ENCODE assay signal across 10 mouse cellular contexts in genomic region chr11:59385123-59385522, GRCm38 (mm10). TPM values are rescaled to one million over a fixed set of nuclear protein-coding genes. Genes with fewer than 3 reads are reported as not detected.
A peak's percentile ranks its signal among the peaks of the same experiment; 100 is the strongest.
DNase-seq lines count a peak whose midpoint lies in the region; ATAC-seq and TF ChIP-seq lines count a peak whose summit lies in the region.
"Had no signal": no experiment of that assay in that cellular context is flagged by ENCODE, and none has a peak within 500 bp of the region (broad histone marks: within the 10 kb centered on the region; RNA-seq: fewer than 3 reads in every experiment).

No protein-coding gene starts in this region.

- H3K27me3 ChIP-seq in heart, embryonic 10.5 days (ENCODE audit: insufficient read depth, poor library complexity, severe bottlenecking), result no peaks in the 10 kb centered on the region
- no peaks in the 10 kb centered on the region for H3K27me3 ChIP-seq in lung, postnatal 0 days (replicated peaks; ENCODE audit: insufficient read depth, low read length)

- H3K4me3 ChIP-seq in heart, embryonic 10.5 days, result peak overlapping the region; percentile 9; the same call in 1 of the 2 replicates
- H3K4me3 ChIP-seq in lung, postnatal 0 days (ENCODE audit: low read depth, low read length), result no peak overlapping the region
- no peak overlapping the region for H3K4me3 ChIP-seq in lung, adult 2 months (replicated peaks; ENCODE audit: extremely low read depth, low read depth, low read length)
- H3K4me3 ChIP-seq in embryonic fibroblast, embryonic 13.5 days (ENCODE audit: insufficient read depth, low read length), result no peak overlapping the region
- H3K4me3 ChIP-seq: limb, embryonic 12.5 days had no signal

- H3K27ac ChIP-seq in heart, embryonic 10.5 days, result peak overlapping the region; percentile 82
- H3K27ac ChIP-seq in lung, postnatal 0 days (ENCODE audit: low read length), result no peak overlapping the region
- H3K27ac ChIP-seq in embryonic fibroblast, embryonic 13.5 days (ENCODE audit: insufficient read depth, low read length), result peak overlapping the region; percentile 28

- no peak for TF ChIP-seq CTCF in lung, postnatal 0 days (IDR thresholded peaks at IDR 0.05)
- no peak for TF ChIP-seq CTCF in lung, adult 2 months (IDR thresholded peaks at IDR 0.05; ENCODE audit: insufficient read depth, low read length)
- no peak for TF ChIP-seq CTCF in embryonic fibroblast, embryonic 13.5 days (IDR thresholded peaks at IDR 0.05; ENCODE audit: borderline replicate concordance, insufficient read depth, low read length)

- H3K9me3 ChIP-seq in heart, embryonic 10.5 days, result no peaks in the 10 kb centered on the region
- no peaks in the 10 kb centered on the region for H3K9me3 ChIP-seq in lung, postnatal 0 days (ENCODE audit: low read length)
- H3K9me3 ChIP-seq: limb, embryonic 12.5 days had no signal

- peaks cover 54% of the 10 kb centered on the region for H3K4me1 ChIP-seq in heart, embryonic 10.5 days
- no peaks in the 10 kb centered on the region; the same call in 1 of the 2 replicates for H3K4me1 ChIP-seq in lung, postnatal 0 days (ENCODE audit: insufficient read depth, low read depth, low read length)
- peaks cover 5% of the 10 kb centered on the region; the same call in 1 of the 2 replicates for H3K4me1 ChIP-seq in lung, adult 2 months (ENCODE audit: control insufficient read depth, insufficient read depth, low read length)
- peaks cover 12% of the 10 kb centered on the region for H3K4me1 ChIP-seq in embryonic fibroblast, embryonic 13.5 days (ENCODE audit: control insufficient read depth, insufficient read depth, low read length)

- peak; percentile 63 for ATAC-seq in lung, postnatal 0 days

- no peaks in the 10 kb centered on the region for H3K36me3 ChIP-seq in heart, embryonic 10.5 days
- no peaks in the 10 kb centered on the region for H3K36me3 ChIP-seq in lung, postnatal 0 days (ENCODE audit: insufficient read depth, low read length)
- H3K36me3 ChIP-seq: limb, embryonic 12.5 days had no signal

- TF ChIP-seq POLR2A in lung, adult 2 months (IDR thresholded peaks at IDR 0.05; ENCODE audit: borderline replicate concordance, extremely low read depth, low read depth, low read length), result no peak
- no peak for TF ChIP-seq POLR2A in embryonic fibroblast, embryonic 13.5 days (IDR thresholded peaks at IDR 0.05; ENCODE audit: low read depth, low read length)

- no peak for TF ChIP-seq EP300 in lung, postnatal 0 days (IDR thresholded peaks at IDR 0.05)

- no peak overlapping the region for H3K9ac ChIP-seq in lung, postnatal 0 days (replicated peaks; ENCODE audit: low read depth)
- H3K9ac ChIP-seq: limb, embryonic 12.5 days had no signal

- no peak overlapping the region for H3K4me2 ChIP-seq in lung, postnatal 0 days (replicated peaks; ENCODE audit: low read depth, low read length)

- 5% methylated on average over 8 of the region's 8 CpGs for WGBS in heart, embryonic 10.5 days
- 14% methylated on average over 8 of the region's 8 CpGs for WGBS in lung, postnatal 0 days
- 35% methylated on average over 8 of the region's 8 CpGs for WGBS in lung, adult 2 months

- peak; percentile 86 for DNase-seq in heart, embryonic 10.5 days (ENCODE audit: low spot score)
- no peak for DNase-seq in heart, adult 11 months
- DNase-seq in lung, postnatal 0 days (ENCODE audit: low spot score), result peak; percentile 64
- DNase-seq in lung, adult 2 months, result no peak
- peak; percentile 32 for DNase-seq in retina, embryonic 14.5 days (ENCODE audit: low spot score)
- no peak for DNase-seq in urinary bladder, adult 2 months (ENCODE audit: low spot score)
- DNase-seq in ovary, postnatal 14 days (ENCODE audit: low spot score), result no peak
- DNase-seq: B cell, adult 2 months had no signal

RNA-seq across cellular contexts. Expression of gene Prss38, which starts 9.7 kb away (rescaled TPM):
- not detected in 2 replicates for polyA plus RNA-seq in heart, embryonic 10.5 days (2016; fragmentation: Nextera tagmentation; extraction: Ambion mirVana)
- not detected in 2 replicates for polyA plus RNA-seq in lung, postnatal 0 days (2015; fragmentation: Nextera tagmentation; extraction: Ambion mirVana)
- polyA plus RNA-seq in lung, adult 2 months (2012; rRNA removed), result not detected in 2 replicates
- not detected in 2 replicates for polyA plus RNA-seq in embryonic fibroblast, embryonic 13.5 days (2011; ENCODE audit: insufficient read length, low read depth, missing spikeins)
- 0.06 and 0.24 TPM in 2 replicates for polyA plus RNA-seq in urinary bladder, adult 2 months (2012; rRNA removed)

Comparison
In these comparisons a context has a peak if more than half of its experiments do, and no peak if none do; other contexts are left out.
1. DNase-seq: peak in heart, embryonic 10.5 days (single experiment), lung, postnatal 0 days (single experiment) and retina, embryonic 14.5 days (single experiment); none in heart, adult 11 months (single experiment), lung, adult 2 months (single experiment), urinary bladder, adult 2 months (single experiment) and ovary, postnatal 14 days (single experiment).